Mouse (Mus musculus) hindlimb bud, embryonic 11.5 days (tissue): ENCODE measurements around the gene 9230102O04Rik.

Experiments used
- DNase-seq: peaks from one replicate; pipeline ENCODE4 v3.0.0-alpha.2; 2012; ENCODE audit warnings: low read depth, low spot score; ENCODE audit errors: extremely low spot score

The 9230102O04Rik gene

GRCm38 (mm10) chr2:9873757-9874156, 15.6 kb downstream of the 9230102O04Rik start:
- no peak for DNase-seq

GRCm38 (mm10) chr2:9872682-9873081, 16.7 kb downstream of the 9230102O04Rik start:
- no peak for DNase-seq

GRCm38 (mm10) chr2:9871798-9872197, 17.5 kb downstream of the 9230102O04Rik start:
- DNase-seq = no peak

- no peak for DNase-seq
These were observed 18.1 kb downstream of the 9230102O04Rik start for GRCm38 (mm10) chr2:9871141-9871716.

GRCm38 (mm10) chr2:9867092-9867825, 22.1 kb downstream of the 9230102O04Rik start:
- no peak for DNase-seq

GRCm38 (mm10) chr2:9860698-9861097, 28.6 kb downstream of the 9230102O04Rik start:
- no peak for DNase-seq

GRCm38 (mm10) chr2:9855861-9856260, 33.5 kb downstream of the 9230102O04Rik start:
- no peak for DNase-seq

GRCm38 (mm10) chr2:9852851-9853576, 36.3 kb downstream of the 9230102O04Rik start:
- no peak for DNase-seq

- DNase-seq = no peak
These were observed 54.1 kb downstream of the 9230102O04Rik start for GRCm38 (mm10) chr2:9835195-9835594.

GRCm38 (mm10) chr2:9833712-9834111, 55.6 kb downstream of the 9230102O04Rik start:
- no peak for DNase-seq
